Mouse (Mus musculus): Measurements from ENCODE around the gene Mme.
A peak's percentile ranks its signal among the peaks of the same experiment; 100 is the strongest.

The Mme gene

DNA sequence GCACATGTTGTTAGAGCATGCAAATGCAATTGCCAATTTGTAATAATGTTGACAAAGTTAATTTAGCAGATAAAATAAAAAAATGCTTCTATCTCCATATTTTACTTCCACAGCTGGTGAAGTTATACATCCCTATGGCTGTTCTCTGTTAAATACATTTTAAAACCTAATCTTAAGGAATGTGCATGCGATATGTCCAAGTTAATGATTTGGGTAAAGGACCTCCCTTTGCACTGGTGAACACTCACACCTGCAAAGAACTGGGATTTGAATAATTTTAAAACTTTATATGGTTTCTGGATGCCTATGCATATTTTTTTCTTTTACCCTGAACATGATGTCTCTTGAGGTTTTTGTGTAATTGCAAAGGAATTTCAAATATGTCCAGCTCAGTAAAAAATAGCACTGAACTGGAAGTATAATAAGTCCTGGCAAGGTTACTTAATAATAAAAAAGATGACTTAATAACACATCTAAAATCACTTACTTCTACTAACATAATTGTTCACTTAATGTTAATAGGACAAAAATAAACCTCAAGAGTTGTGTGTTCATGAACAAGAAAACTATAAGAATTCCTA, 110.4 kb downstream of the Mme start:
- DNase-seq, result no peak

DNA sequence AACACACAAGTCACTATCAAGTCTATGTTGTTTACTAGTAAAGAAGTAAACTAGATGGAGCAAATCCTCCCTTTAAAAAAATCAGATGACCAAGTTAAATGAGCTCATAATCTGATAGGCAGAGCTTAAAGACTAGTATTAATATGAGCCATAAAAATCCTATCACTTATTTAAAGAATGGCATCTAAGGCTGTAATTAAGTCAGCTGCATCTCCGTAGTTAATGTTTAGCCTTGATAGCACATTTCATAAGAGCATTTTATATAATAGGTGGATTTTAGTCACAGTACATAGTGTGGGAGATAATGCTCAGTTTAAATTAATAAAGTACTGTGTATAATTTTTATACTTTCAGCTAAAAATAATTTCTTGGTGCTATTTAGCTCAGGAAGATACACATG, 118.2 kb downstream of the Mme start:
- DNase-seq, result no peak

- DNase-seq, result no peak
These were observed 143.7 kb downstream of the Mme start for GRCm38 (mm10) chr3:63384989-63385388.

DNA sequence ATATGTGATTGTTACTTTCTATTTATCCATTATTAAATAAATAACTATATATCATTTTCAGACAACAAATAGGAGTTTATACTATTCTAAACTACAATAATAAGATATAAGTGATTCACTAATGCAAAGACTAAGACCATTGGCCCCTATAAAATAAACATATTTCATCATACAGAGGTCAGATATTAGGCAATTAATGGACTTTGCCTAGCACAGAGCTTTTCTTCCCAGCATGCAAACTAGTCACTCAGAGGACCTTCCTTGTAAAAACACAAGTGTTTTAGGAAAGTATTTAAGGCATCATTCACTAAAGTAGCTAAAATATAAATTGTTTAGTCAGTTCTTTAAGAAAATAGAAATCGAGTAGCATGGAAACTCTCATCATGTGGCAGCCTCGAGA, 149.4 kb downstream of the Mme start:
- no peak for DNase-seq

DNA sequence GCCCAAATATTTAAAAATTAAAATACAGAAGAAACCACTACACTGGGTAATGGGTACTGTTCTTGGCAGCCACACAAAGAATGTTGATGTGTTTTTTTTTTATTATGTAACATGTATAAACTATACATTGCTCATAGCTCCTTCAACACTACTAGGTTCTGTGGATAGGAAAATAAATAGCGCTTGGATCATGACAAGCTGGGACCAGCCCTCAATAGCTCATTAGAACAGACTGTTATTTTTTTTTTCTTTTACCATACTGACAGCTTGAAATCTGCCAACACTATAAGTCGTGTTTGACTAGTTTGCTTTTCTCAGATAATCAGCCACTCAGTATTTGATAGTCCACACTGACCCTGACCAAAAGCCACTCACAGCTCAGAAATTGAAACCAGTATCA, 150.0 kb downstream of the Mme start:
- DNase-seq, result no peak

- no peak for DNase-seq
These were observed 153.1 kb downstream of the Mme start for GRCm38 (mm10) chr3:63394424-63394941.

DNA sequence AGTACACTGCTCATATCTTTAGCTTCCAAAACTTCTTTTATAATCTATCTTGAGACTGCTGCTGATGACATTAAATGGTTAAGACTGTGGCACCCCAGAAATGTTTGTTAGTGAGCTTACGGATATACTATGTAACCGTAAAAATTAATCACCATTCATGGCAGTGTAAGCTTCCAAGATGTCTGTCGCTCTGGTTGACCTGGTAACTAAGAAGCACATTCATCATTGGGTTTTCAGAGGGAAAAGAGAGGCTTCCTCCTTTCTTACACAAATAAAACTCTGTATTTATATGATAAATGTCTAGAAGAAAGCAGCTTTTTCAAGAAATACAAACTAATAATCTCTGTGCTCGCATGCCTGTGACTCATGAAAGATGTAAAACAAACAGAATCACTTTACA, 156.8 kb downstream of the Mme start:
- no peak for DNase-seq

DNA sequence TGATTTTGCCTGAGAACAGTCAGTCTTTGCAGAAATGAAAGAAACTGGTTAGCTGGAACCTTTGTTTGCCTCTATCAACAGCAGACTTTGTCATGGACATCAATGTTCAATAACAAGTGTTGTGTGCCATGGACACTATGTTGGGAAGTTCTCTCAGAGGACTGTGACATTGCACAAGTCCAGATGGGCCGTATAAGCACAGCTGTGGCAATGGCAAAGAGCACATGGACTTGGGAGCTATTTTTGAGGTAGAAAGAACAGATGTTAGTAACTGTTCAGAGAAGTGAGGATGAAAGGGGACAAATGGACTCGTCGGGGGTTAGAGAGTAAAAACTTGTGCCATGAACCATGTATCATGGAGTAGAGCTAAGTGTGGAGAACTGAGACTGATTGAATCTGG, 165.1 kb downstream of the Mme start:
- no peak for DNase-seq

DNA sequence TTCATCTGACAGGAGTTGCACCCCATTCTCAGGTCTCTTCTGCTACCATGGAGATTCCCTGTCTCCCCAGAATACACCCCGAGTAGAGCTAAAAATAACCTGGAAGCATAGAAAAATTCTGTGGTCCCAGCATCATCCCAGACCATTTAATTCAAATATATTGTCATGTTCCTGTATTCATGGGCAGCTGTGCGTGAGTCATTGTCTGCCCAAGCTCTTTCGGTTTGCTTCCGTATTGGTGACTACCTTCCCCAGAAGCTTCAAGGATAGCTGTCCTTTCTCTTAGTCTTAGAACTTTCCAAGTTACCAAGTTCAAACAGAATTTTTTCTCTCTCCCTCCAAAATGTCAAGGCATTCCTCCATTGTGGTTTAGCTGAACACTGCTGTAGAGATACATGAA, 169.7 kb downstream of the Mme start:
- no peak for DNase-seq

GRCm38 (mm10) chr3:63412220-63412937, 171.0 kb downstream of the Mme start:
- DNase-seq, result no peak

DNA sequence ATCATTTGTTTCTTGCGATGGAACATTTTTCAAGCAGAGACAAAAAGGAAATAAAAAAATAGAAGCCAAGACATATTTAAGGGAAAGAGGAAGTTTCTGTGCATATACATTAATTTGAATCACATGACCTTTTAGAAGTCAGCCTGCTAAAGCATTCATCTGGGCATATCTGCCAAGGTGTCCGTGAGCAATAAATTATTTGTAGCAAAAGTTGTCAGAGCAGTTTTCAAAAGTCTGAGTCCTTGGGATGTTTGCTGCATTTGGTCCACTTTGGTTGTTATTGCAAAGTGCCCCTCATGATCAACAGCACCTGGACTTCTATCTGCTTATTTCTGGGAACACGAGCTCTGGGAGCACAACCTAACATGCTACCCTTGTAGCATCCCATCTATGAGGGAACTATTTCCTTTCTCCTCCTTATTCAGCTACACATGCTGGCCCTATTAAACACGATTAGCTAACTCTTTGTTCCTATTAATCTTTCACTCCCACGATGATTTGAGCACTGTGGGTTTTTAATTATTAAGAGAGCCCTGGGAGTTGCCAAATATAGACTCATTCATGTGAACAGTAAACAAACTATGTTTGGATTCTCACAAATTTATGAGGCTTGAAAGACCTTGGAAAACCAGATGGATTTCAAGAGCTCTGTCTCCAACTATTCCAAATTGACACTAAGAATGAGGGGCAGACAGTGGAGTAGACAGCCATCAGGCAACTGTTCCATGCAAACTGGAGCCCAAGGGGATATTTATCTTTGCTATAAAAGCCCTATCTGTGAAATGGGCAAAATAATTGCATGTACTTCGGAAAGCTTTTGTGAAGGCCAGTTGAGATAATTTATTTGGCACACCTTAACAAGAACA, 171.9 kb downstream of the Mme start:
- peak; percentile 7 for DNase-seq

DNA sequence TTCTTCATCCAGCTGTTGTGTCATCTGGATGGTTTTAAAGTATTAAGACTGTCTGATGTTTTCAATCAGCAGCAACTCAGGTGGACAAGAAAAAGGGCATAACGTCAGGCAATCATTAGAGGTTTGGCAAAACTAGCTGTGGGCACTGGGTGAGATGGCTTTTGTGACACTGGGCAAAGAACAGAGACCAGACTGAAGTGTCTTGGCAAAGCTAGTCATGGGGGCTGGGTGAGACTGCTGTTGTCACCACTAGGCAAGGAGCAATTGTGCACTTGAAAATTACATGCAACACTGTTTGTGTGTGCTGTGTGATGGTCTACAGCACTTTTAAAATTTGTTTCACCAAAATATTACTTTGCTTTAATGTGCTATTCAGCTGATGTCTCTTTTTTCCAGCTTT, 175.9 kb downstream of the Mme start:
- DNase-seq, result no peak

DNA sequence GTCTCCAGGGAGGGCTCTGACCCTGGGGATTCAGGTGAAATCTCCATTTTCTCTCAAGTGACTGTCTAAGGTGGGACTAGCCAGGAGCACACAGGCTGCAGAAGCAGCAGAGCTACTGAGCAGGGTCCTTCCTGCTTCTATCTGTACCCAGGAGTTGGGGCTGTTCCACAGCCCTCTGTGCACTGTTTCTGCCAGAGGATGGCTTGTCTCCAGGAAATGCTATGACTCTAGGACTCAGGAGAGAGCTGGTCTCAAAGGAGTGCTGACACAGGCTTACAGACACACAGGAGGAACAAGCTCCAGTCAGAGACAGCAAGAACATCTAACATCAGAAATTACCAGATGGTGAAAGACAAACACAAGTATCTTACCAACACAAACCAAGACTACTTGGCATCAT, 176.4 kb downstream of the Mme start:
- no peak for DNase-seq

- no peak for DNase-seq
These were observed 182.2 kb downstream of the Mme start for GRCm38 (mm10) chr3:63423552-63423951.

Measured in retina, postnatal 1 day (tissue).